Mouse (Mus musculus) natural killer cell, adult 2 months (primary cell): ENCODE data around the gene Atxn7l2.
"Not testable (repeated sequence)": the region's sequence is repeated elsewhere in the genome, so short reads cannot be mapped to it uniquely, and the experiment has no call there.

Experiments
- DNase-seq, 2 experiments: peaks; one replicate each; pipeline ENCODE4 v3.0.0; 2022; ENCODE audit warnings: low spot score in 2 of 2

Atxn7l2 gene

DNA sequence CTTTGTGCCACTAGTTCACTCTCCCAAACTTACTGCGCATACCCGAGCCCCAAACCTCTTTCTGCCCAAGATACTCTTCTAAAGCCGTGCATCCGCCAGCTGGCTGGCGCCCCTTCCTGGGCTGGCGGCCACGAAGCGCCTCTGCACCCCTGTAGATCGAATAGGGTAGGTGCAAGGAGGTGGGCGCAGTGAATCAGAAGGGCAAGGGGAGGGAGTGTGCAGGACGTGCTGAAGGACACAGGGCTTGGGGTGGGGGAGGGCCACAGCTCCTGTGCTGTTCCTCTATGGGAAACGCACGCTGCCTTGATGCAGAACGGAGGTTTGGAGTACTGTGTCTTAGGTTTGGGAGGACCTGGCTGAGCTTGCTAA lies at the start of gene Atxn7l2:
Atxn7l2 (minus strand) TSS at position 164 of the 369 bp plus-strand sequence.
- DNase-seq, result no peak

- no peak for DNase-seq
These were observed 48.6 kb upstream of the Atxn7l2 start for GRCm38 (mm10) chr3:108259319-108259718.

DNA sequence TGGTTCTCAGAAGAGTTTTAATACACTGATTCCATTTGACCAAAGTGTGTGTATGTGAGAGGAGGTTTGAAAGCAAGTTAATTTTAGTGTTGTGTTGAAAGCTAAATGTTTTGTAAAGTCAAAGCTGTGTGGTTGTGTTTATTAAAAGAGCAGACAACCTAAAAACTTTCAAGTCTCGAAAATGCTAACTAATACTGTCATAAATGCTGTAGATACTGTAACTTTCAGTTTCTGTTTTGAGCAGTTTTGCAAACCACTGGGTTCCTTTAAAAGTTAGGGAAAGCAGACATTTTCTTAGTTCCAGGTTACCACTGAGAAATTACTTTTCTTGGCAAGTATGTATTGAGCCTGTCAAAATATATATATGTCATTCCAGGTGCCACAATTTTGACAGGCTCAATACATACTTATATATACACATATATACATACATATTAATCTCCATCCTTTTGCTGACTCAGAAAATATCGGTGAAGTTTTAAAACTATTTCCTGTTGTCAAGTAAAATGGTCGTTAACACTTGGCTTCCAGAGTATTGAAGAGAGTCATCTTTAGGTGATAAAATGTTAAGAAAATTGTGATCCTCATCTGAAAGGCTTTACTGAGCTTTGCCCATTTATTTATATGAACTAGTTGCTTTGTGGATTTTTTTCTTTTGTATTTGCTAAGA lies 47.2 kb upstream of the Atxn7l2 start:
- no peak for DNase-seq

DNA sequence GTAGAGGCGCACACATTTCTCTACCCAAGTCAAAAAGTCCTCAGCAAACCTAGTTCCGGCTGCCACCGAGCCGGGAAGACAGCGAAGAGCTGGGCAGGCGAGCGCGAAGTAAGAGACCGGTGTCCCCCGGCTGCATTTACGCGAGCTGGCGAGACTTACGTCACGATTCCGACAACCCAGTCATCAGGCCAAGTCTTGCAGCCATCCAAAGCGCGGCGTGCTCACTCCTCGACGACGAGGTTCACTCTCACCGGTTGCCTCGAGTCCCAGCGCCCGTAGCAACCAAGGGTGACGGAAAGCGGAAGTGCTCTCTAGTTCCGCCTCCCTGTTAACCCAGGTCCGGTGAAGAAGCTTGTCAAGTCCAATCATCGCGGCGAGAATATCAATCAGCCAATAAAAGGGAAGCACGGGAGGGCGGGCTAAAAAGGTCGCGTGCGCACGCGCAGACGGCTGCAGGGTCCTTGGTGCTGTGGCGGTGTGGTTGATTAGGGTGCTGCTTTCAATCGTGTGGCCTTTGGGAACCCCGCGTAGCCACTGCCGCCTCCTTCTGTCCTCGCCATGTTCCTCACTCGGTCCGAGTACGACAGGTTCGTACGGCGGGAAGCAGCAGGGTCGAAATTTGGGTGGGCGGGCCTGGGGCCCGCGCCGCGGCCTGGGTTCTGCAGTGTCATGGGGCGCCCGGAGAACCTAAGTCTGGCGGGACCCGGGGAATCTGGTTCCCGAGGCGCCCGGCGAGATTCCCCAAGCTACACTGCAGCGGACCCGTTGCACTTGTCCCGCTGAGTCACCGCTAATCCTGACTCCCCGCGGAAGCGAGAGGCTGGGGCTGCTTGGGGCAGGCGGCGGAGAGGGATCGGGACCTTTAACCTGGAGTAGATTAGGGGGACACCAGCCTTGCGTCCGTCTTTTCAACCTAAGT lies 46.2 kb upstream of the Atxn7l2 start, which contains the start of gene Psma5:
Psma5 (plus strand) TSS at position 208 of the 919 bp plus-strand sequence.
- DNase-seq, result peak; percentile 95 to 96

GRCm38 (mm10) chr3:108246857-108247256 lies 36.1 kb upstream of the Atxn7l2 start:
- DNase-seq, result no peak

GRCm38 (mm10) chr3:108241243-108241839 lies 30.6 kb upstream of the Atxn7l2 start:
- DNase-seq, result no peak

DNA sequence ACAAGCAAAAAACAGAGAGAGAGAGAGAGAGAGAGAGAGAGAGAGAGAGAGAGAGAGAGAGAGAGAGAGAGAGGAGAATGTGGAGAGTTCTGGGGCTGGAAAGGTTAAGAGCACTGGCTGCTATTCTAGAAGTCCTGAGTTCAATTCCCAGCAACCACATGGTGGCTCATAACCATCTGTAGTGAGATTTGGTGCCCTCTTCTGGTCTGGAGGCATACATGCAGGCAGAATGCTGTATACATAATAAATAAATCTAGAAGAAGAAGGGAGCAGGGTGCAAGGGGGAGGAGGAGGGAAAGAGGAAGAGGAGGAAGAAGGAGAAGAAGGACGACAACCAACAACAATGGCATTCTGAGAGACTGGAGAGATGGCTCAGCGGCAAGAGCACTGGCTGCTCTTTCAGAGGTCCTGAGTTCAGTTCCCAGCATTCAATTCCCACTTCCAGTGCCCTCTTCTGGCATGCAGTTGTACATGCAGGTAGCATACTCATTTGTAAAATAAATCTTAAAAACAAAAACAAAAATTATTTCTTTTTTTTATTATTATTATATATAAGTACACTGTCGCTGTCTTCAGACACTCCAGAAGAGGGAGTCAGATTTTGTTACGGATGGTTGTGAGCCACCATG lies 26.9 kb upstream of the Atxn7l2 start:
- DNase-seq, result not testable (repeated sequence)

DNA sequence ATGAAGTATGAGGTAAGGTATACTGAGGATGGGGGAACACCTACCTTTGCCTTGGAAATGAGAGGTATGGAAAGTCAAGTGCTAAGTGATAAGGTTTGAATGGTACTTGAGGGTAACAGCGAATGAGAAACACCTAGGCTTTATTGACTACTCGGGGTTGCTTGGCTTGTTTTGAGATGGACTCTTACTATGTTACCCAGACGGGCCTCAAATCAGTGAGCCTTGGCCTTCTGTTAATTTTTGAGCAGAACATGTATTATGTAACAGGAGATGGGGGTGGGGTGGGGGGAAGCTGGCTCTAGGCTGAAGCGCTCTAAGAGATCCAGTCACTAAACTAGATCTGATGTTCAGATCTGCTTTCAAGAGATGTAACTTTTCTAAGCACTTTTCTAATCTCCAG lies 20.9 kb upstream of the Atxn7l2 start:
- no peak for DNase-seq

DNA sequence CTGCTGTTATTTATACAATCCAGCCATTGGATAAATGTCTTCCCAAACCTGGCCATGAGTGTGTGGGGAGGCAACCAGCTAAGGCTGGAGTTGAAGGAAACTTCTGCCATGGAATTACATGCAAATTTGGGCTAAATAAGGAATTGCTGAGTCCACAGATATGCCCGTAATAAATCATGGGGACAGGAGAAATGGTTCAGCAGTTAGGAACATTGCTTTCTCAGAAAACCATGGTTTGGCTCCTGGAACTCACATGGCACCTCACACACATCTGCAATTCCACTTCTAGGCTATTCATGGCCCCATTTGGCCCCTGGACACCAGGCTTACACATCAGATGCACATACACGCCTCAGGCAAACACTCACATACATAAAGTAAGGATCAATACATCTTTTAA lies 16.8 kb upstream of the Atxn7l2 start:
- no peak for DNase-seq

- DNase-seq, result no peak
These were observed 16.0 kb upstream of the Atxn7l2 start, which contains the start of gene Sypl2 for GRCm38 (mm10) chr3:108226558-108227350. Gene Sypl2 (minus strand): TSS chr3:108226648.

GRCm38 (mm10) chr3:108225711-108226557 lies 15.2 kb upstream of the Atxn7l2 start:
- no peak for DNase-seq

DNA sequence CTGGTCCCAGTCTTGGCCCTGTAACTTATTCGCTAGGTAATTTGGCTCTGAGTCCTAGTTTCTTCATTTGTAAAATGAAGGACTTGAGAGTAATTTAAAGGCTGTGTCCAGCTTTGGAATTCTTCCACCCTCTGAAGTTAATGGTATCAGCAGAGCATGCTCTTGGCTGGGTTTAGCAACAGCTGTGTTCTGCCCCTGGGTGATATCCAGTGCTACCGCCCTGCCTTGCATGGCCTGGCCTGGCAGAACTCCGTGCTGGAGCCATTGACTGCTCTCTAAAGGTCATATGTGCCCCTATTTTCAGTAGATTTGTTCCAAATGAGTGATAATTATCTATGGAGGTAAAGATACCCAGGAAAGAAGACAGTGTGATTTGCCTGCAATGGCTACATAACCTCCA lies 9.9 kb upstream of the Atxn7l2 start:
- DNase-seq, result no peak

- no peak for DNase-seq
These were observed 4.0 kb upstream of the Atxn7l2 start for GRCm38 (mm10) chr3:108214734-108215133.

DNA sequence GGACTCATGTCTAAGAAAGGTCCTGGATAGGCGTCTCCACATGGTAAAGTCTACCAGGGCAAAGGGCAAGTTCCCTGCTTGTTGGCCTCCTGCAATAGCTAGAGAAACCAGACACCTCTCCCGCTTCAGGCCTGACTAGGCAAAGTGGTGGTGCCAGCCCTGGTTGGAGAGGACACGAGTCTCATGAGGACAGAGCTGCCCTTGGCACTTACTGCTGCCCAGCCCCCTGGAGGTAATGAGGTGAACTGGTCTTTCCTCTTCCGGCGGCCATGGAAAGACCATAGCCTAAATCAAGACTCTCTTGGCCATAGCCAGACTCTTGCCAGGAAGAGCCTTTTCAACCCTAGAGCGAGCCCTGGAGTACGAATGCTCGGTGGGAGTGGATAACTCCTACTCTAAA lies 1.7 kb upstream of the Atxn7l2 start:
- no peak for DNase-seq

DNA sequence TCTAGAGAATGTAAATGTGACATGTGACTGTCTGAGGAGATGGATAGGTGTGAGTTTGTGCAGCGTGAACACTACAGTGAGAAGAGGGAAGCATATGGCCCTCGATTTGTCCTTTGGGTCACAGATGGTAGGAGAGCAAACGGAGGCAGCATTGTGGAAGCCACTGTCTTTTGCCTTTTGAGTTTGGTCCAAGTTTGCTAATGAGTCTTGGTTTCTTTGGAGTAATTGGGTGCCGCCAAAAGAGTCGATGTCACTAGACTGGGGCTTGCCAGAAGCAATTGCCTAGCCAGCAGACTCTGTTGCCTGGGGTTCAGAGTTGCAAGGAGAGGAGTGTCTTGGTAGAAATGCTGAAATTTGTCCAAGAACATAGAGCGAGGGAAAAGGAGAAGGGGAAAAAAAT lies 1.1 kb upstream of the Atxn7l2 start:
- no peak for DNase-seq

- DNase-seq, result peak; percentile 87 to 92
These were observed 576 bp downstream of the Atxn7l2 start for GRCm38 (mm10) chr3:108209946-108210770.

DNA sequence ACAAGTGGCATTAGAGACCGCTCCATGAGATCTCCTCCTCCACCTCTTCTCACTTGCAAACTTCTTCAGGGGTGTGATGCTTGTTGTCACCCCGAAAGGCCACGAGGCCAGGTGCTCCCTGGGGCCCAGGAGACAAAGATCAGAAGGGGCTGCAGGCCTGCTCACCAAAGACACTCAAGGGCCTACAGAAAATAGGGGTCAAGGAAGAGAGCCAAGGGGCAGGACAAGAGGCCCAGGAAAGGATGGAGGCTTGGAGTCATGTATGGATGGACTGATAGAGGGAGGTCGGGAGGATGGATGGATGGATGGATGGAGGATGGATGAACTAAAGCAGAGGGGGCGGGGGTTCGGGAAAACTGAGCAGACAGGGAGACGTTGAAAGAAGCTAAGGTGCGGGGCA lies 1.2 kb downstream of the Atxn7l2 start:
- no peak for DNase-seq

DNA sequence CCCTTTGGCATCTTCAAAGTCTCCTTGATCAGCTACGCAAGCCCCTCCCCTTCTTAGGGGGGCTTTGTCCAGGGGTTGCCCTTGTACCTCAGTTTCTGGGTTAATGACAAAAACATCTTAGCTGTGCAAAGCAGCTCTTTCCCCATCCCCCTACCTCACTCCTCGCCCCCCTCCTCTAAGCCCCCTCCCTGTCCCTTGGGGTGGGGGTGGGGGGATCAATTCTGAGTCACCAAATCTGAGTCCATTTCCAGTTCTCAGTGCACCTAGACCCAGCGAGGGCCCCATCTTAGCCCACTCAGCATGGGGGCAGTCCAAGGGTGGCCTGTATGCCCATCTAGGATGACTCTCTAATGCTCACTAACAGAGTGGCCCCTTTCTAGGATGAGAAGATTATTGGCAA lies 1.7 kb downstream of the Atxn7l2 start:
- no peak for DNase-seq

DNA sequence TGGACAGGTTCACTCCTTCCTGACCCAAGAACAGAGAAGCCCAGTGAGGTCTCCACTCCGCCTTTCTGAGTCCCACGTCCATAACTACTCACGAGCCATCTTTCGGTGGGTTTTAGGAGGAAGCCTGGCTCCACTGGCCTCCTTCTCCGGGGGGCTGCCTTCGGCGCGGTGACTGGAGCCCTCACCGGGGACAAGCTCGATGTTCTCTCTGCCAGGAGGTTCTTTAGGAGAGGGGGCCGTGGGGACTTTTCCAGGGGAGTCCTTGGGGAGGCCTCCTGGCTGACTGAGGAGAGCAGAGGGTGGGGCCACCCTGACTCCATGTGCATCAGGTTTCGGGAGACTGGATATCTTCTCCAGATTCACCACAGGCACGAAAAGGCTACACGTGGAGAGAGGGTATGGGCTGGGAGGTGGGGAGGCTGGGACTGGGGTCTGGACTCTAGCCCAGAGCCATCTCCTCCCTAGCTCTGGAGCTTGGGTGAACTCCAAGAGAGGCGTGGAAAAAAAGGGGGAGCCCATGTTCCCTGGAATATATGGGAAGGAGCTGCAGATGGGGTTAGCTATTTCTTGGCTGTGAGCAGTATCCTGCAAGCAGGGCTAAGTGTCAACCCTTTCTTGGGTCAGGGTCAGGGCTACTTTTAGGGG lies 3.9 kb downstream of the Atxn7l2 start:
- DNase-seq, result no peak
